Comparison of ENCODE assay signal across 8 mouse cellular contexts in genomic region chr9:64022562-64023366, GRCm38 (mm10). TPM values are rescaled to one million over a fixed set of nuclear protein-coding genes. Genes with fewer than 3 reads are reported as not detected.
DNase-seq lines count a peak whose midpoint lies in the region; ATAC-seq lines count a peak whose summit lies in the region.

No protein-coding gene starts in this region.

- peak overlapping the region; percentile 44 for H3K27ac ChIP-seq in hindbrain, embryonic 14.5 days

- WGBS in hindbrain, embryonic 14.5 days = under 1% methylated on average over 43 of the region's 54 CpGs

- peak overlapping the region; percentile 55 for H3K4me3 ChIP-seq in hindbrain, embryonic 14.5 days (replicated peaks; ENCODE audit: low read length)

- peaks cover 45% of the 10 kb centered on the region for H3K4me1 ChIP-seq in hindbrain, embryonic 14.5 days (replicated peaks; ENCODE audit: control insufficient read depth, insufficient read depth, low read length)

- no peaks in the 10 kb centered on the region for H3K36me3 ChIP-seq in hindbrain, embryonic 14.5 days (replicated peaks; ENCODE audit: control insufficient read depth, insufficient read depth)

- H3K27me3 ChIP-seq in hindbrain, embryonic 14.5 days (ENCODE audit: control insufficient read depth, insufficient read depth, low read length) = peaks cover 45% of the 10 kb centered on the region

- peak; percentile 98 for DNase-seq in R1 (ENCODE audit: low read depth, low spot score)
- peak; percentile 60 to 78 for DNase-seq in cerebellum, postnatal 25 days
- peak; percentile 59 to 62 for DNase-seq in frontal cortex, postnatal 25 days (ENCODE audit: low spot score in 2 of 2)
- DNase-seq in hindbrain, embryonic 14.5 days (ENCODE audit: low spot score) = peak; percentile 84
- peak; percentile 61 to 75 for DNase-seq in layer of hippocampus, postnatal 25 days (ENCODE audit: extremely low spot score in 1 of 2, low spot score in 1 of 2)
- peak; percentile 98 for DNase-seq in lung, postnatal 25 days (ENCODE audit: low spot score)
- DNase-seq in retina, embryonic 14.5 days (ENCODE audit: low spot score) = peak; percentile 97
- peak; percentile 93 for DNase-seq in thymus, postnatal 36 days

- H3K4me2 ChIP-seq in hindbrain, embryonic 14.5 days (replicated peaks) = peak overlapping the region; percentile 89

- H3K9ac ChIP-seq in hindbrain, embryonic 14.5 days = peak overlapping the region; percentile 70

- ATAC-seq in hindbrain, embryonic 14.5 days (ENCODE audit: low FRiP score) = peak; percentile 61

- H3K9me3 ChIP-seq in hindbrain, embryonic 14.5 days (ENCODE audit: control insufficient read depth, low read length) = no peaks in the 10 kb centered on the region

RNA-seq across cellular contexts. Expression of gene Smad6, which starts 0.9 kb away (rescaled TPM):
- 2.3 and 2.7 TPM in 2 replicates for polyA plus RNA-seq in hindbrain, embryonic 14.5 days (2014; fragmentation: Nextera tagmentation; extraction: Ambion mirVana)
- total RNA-seq in layer of hippocampus, postnatal 25 days (2021) = 1 to 10 TPM; 1.8 to 2.2 TPM

Comparison
In these comparisons a context has a peak if more than half of its experiments do, and no peak if none do; other contexts are left out.
1. Peak in every context shown above with its lines: DNase-seq, ATAC-seq, H3K4me3 ChIP-seq and H3K27ac ChIP-seq.